Mouse (Mus musculus): ENCODE data around the gene Myb.
"Not testable (repeated sequence)": the region's sequence is repeated elsewhere in the genome, so short reads cannot be mapped to it uniquely, and the experiment has no call there.

The Myb gene

GRCm38 (mm10) chr10:21168466-21168865, 7.7 kb upstream of the Myb start:
- no peak for DNase-seq (ENCODE audit: low read depth, low spot score)

DNA sequence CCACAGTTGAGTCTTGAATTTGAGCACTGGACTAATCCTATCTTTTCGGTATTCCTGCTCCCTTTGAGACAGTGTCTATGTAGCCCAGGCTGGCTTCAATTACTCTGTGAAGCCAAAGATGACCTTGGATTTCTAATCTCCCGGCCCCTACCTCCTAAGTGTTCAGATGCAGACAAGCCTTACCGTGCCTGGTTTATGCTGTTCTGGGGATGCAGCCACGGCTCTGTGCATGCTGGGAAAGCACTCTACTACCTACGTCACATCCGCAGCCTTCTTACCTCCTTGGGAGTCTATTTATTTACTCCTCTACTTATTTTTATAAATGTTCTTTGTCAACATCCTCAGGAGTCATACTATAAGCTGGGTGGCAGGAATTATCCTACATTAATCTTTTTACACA, 7.1 kb upstream of the Myb start:
- DNase-seq (ENCODE audit: low read depth, low spot score) = no peak

DNA sequence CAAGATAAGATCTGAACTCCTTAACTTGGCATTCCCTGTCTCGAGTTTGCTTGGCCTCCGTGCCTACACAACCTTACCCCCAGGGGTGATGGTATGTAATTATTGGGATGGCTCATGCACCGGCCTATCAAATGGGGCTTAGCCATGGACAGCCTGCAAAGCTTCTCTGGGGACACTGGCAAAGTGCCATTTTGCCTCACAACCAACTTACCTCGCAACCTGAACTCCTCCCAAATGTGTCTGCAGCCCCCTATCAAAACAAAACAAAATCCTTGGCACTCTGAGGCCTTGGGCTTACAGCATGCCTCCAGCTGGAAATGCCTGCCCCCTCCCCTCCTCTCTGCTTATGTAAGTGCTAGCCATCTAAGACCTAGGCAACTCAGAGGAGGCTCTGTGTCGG, 6.4 kb upstream of the Myb start:
- no peak for DNase-seq (ENCODE audit: low read depth, low spot score)

DNA sequence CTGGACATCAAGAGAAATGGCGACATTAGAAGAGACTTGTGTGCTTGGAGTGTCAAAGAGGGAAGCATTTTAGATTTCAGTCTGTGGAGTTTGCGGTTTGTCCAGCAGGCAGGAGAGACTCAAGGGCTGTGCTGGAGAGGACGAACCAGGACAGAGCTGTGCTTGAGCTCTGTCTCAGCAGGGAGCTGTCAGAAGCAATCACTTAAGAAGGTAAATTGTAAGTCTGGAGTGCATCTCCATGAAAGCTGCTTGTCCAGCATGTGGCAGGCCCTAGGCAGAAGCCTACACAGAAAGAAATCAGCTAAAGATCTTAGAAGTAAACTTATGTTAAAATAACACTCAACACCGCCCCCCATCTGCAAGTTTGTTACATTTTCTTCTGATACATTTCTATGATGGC, 4.6 kb upstream of the Myb start:
- no peak for DNase-seq (ENCODE audit: low read depth, low spot score)

DNA sequence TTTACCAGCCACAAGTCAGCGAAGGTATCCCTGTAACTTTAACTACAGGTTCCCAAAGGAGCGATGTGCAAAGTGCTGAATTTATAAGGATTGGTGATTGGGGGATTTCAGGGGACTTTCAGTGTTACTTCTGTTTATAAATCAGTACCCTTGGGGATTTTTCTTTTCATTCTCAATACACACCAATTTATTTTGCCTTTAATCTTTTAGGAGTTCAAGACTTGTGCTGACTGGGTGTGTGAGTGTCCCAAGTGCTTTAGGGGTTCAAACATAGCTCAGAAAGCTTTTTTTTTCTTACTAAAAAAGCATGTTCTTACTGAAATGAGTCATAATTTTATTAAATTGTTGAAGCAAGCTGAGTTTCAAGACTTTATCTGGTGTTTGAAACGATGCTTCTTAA, 1.3 kb upstream of the Myb start:
- no peak for DNase-seq (ENCODE audit: low read depth, low spot score)

DNA sequence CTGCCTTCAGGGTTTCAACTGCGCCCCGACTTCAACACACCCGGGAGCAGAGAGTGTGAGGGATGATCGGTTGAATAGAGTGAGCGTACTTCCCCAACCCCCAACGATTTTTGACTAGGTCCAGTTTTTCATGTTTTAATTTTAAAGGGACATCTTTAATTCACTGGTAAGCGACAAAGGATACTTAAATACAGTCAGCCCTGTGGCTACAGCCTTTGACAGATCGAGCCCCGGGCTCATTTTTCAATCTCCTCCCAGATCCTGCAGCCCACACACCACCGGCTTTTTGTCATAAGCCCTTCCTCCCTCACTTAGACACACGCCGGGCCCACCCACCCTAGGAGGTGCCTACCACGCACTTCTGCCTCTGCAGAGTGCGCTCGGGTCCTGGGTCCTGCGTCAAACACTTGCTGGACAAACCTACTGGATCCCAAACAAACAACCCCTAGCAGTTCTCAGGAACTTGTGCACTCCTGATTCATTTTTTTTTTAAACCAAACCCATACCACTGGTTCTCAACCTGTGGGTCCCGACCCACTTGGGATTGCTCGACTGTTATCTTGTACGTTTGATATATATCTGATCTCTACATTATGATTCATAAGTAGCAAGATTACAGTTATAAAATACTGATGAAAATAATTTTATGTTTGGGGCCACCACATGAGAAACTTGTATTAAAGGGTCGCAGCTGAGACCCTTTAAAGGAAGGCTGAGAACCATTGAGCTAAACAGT, 743 bp upstream of the Myb start:
- DNase-seq (ENCODE audit: low read depth, low spot score) = peak; percentile 54

GRCm38 (mm10) chr10:21159697-21160394, 938 bp downstream of the Myb start:
- peak; percentile 21 for DNase-seq (ENCODE audit: low read depth, low spot score)

DNA sequence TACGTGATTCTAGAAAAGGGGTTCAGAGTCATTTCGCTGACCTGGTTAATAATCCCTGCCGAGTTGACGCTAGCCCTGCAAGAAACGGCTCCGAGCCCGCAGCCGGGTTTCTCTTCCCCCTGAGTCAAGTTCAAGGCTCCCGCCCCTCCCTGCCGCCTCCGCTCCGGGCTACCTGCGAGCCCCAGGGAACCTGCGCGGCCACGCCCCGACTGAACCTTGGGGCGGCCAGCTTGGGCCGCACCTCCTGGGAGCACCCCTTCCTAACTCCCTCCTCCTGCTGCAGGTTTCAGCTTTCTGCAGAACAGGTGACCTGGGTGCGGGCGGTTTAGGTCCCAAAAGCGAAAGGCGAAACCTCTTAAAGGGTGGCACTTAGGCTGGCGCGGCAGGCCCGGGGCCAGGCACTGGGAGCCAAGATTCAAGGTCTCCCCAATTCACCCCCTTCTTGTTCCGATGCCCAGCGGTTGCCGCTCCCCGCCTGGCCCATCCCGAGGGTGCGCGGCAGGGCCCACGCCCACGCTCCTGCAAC, 1.8 kb downstream of the Myb start:
- DNase-seq (ENCODE audit: low read depth, low spot score) = peak; percentile 18

DNA sequence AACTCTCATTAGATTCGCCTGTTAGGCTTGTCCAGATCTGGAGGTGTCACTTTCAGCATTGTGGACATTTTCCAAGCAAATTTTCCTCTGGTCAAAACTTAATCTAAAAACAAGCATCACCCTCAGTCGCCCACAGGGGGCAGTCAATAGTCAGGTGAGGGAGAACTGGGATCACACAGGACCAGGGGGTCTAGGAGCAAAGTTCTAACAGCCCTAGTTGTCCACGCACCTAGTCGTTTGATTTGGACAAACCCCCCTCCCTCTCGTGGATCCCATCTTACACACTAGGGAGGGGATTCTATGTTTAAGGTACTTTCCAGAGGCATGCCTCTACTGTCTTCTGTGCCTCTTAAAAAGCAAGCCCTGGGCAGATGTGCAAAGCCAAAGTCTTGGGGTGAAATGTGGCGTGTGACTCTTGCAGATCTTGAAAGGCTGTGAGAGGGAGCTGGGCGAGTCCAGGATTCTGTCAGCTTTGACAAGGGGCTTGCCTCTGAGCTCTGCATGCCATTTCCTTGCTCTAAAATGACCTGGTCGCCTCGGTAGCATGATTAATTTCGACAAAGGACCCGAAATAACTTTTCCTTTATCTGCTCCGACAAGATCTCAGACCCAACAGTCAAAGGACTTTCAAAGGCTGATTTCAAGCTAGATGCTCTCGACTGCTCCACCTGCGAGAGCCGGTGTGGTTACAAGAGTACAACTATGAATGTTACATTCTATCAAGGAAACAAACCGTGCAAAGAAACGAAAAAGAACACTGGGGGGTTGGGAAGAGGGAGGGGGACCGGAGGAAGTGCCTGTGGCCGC, 2.5 kb downstream of the Myb start:
- peak; percentile 56 for DNase-seq (ENCODE audit: low read depth, low spot score)

- no peak for DNase-seq (ENCODE audit: low read depth, low spot score)
Observed at GRCm38 (mm10) chr10:21156953-21157499, 3.8 kb downstream of the Myb start.

- DNase-seq (ENCODE audit: low read depth, low spot score) = no peak
Observed at GRCm38 (mm10) chr10:21156416-21156815, 4.4 kb downstream of the Myb start.

GRCm38 (mm10) chr10:21154927-21155326, 5.9 kb downstream of the Myb start:
- no peak for DNase-seq (ENCODE audit: low read depth, low spot score)

DNA sequence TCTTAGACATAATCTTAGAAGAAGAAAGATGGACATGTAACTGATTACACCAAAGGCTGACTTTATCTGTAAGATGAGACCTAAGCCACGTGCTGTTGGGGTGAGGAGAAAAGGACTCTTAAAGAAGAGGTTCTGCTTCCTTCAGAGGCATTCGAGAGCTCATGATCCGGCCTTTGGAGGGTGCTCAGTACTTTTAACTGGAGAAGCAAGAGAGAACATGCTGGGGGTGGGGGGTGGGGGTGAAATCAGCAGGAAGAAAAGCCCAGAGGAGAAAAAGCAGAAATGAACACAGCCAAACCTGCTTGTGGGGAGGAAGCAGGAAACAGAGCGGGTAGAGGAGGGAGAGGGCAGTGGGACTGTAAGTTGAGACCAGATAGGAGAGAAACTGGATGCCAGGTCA, 7.4 kb downstream of the Myb start:
- no peak for DNase-seq (ENCODE audit: low read depth, low spot score)

GRCm38 (mm10) chr10:21152812-21153211, 8.0 kb downstream of the Myb start:
- no peak for DNase-seq (ENCODE audit: low read depth, low spot score)

- no peak for DNase-seq (ENCODE audit: low read depth, low spot score)
Observed at GRCm38 (mm10) chr10:21151320-21151719, 9.5 kb downstream of the Myb start.

DNA sequence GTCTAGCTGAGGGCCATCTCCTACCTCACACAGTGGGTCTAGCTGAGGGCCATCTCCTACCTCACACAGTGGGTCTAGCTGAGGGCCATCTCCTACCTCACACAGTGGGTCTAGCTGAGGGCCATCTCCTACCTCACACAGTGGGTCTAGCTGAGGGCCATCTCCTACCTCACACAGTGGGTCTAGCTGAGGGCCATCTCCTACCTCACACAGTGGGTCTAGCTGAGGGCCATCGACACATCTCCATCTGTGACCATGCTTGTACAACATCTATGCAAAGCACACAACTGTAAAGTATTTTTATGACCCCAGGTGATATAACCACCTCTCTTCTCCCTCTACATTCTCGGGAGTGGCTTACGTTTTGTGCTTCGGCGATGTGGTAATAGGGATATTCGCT, 10.8 kb downstream of the Myb start:
- DNase-seq (ENCODE audit: low read depth, low spot score) = not testable (repeated sequence)

GRCm38 (mm10) chr10:21146719-21147118, 14.1 kb downstream of the Myb start:
- DNase-seq (ENCODE audit: low read depth, low spot score) = no peak

- DNase-seq (ENCODE audit: low read depth, low spot score) = no peak
Observed at GRCm38 (mm10) chr10:21146263-21146662, 14.5 kb downstream of the Myb start.

DNA sequence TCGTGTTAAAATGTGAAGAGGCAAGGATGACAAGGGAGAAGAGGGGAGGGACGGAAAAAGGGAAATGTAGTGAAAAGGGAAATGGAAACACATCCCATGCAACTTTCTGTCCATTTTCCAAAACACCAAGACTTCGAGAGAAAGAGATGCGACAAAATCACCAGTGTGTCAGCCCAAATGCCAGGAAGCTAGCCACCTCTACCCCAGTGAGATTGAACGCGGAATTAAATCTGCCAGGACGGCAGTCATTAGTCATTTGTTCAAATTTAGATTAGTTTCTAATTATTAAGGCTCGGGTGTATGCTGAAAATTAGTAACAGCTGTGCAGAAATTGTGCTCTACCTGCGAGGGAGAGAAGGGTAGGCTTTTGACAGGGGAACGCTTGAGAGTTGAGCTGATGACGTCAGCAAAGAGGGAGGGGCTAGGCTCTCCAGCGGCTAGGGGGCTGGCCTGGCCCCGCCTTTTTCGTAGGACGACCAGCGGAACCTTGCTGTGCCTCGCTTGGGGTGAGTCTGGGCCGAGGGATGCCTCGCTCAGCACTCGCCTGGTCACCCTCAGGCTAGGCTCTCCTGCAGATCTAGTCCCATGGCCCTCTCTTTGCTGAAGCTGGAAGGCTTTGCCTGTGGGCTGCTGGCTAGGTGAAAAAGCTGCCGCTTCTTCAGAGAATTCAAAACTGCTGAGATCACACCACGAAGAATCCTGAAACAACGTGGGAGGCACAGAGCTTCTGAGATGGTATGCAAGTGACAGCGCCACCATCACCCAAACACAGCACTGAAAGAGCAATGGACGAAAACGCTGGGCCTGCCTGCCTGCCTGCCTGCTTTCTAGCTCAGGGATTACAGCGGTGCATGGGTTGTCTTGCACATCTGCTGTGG, 15.9 kb downstream of the Myb start:
- peak; percentile 79 for DNase-seq (ENCODE audit: low read depth, low spot score)

DNA sequence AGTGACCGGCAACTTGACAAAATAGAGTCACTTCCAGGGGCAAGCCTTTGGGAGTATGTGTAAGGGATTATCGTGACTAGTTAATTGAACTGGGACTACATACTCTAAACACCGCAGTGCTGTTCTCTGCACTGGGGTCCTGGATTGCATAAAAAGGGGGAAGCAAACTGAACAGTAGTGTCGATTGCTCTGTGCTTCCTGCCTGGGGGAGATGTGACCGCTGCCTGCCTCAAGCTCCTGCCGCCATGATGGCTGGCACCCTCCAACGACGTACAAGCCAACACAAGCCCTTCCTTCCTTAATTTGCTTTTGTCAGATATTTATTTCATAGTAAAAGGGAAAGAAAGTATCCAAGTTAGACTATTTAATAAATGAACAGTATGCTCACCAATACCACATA, 25.5 kb downstream of the Myb start:
- no peak for DNase-seq (ENCODE audit: low read depth, low spot score)

- DNase-seq (ENCODE audit: low read depth, low spot score) = no peak
Observed at GRCm38 (mm10) chr10:21130901-21131493, 29.8 kb downstream of the Myb start.
